Mouse (Mus musculus): ENCODE data around the gene Rngtt.

- TF ChIP-seq CTCF (IDR thresholded peaks at IDR 0.05; ENCODE audit: low read depth, low read length), result no peak
- no peak for TF ChIP-seq POLR2A (IDR thresholded peaks at IDR 0.05; ENCODE audit: insufficient read depth, low read length)
Measured at GRCm38 (mm10) chr4:33273437-33273836, 36.7 kb upstream of the Rngtt start.

Data from ES-Bruce4 (cell line).